Mouse (Mus musculus) heart, postnatal 0 days (tissue): ENCODE data around the gene Edem2. TPM values are rescaled to one million over a fixed set of nuclear protein-coding genes. Genes with fewer than 3 reads are reported as not detected.
"Not testable (repeated sequence)": the region's sequence is repeated elsewhere in the genome, so short reads cannot be mapped to it uniquely, and the experiment has no call there.

Experiments used
- ATAC-seq: fragments of 200-750 bp; cut with Nextera tagmentation; 2 replicates; pipeline ENCODE4 v1.8.0; 2017; ENCODE audit warnings: low read depth, moderate number of reproducible peaks, moderate library complexity; ENCODE audit not compliant: insufficient read depth
- DNase-seq: peaks from one replicate; pipeline ENCODE4 v3.0.0-alpha.2; 2016; ENCODE audit warnings: low spot score
- H3K27ac ChIP-seq: fragments of 300-500 bp; sonication (generic); 2 replicates; pipeline ENCODE4 v1.5.1; 2014; ENCODE audit warnings: low read depth, mild to moderate bottlenecking
- H3K27me3 ChIP-seq: fragments of 300-500 bp; sonication (generic); 2 replicates; pipeline ENCODE4 v1.6.1; 2014; ENCODE audit warnings: low read length, mixed read lengths; ENCODE audit not compliant: control insufficient read depth, insufficient read depth
- H3K36me3 ChIP-seq: fragments of 300-500 bp; sonication (generic); replicated peaks from 2 replicates; pipeline ENCODE4 v1.6.1; 2014; ENCODE audit warnings: low read length, mixed read lengths; ENCODE audit not compliant: control insufficient read depth, insufficient read depth
- H3K4me1 ChIP-seq: fragments of 300-500 bp; sonication (generic); 2 replicates; pipeline ENCODE4 v1.6.1; 2014; ENCODE audit warnings: antibody characterized with exemption; ENCODE audit not compliant: control insufficient read depth, insufficient read depth
- H3K4me2 ChIP-seq: fragments of 300-500 bp; sonication (generic); 2 replicates; pipeline ENCODE4 v1.6.1; 2014; ENCODE audit warnings: low read depth, mild to moderate bottlenecking, low read length, moderate library complexity
- H3K4me3 ChIP-seq: fragments of 300-500 bp; sonication (generic); 2 replicates; pipeline ENCODE4 v1.5.1; 2014; ENCODE audit warnings: low read depth, low read length
- H3K9ac ChIP-seq: fragments of 300-500 bp; sonication (generic); replicated peaks from 2 replicates; pipeline ENCODE4 v1.6.1; 2014; ENCODE audit warnings: low read depth, low read length, mixed read lengths
- H3K9me3 ChIP-seq: fragments of 300-500 bp; sonication (generic); replicated peaks from 2 replicates; pipeline ENCODE4 v1.6.1; 2016; ENCODE audit warnings: low read length; ENCODE audit not compliant: control insufficient read depth
- CTCF ChIP-seq: IDR thresholded peaks from 2 replicates; pipeline ENCODE4 v1.5.1; 2016; ENCODE audit warnings: antibody characterized with exemption, control low read depth, low read depth
- EP300 ChIP-seq: IDR thresholded peaks from 2 replicates; pipeline ENCODE4 v1.6.1; 2016; ENCODE audit warnings: antibody characterized with exemption, low read depth
- WGBS: fragments of 180-500 bp; shearing (Covaris S2); extraction: QIAGEN DNeasy Blood & Tissue Kit; methylation state at CpG from one replicate; pipeline ENCODE4 v1.1.7; 2014; 5-methylcytosine and 5-hydroxymethylcytosine counted together
- polyA plus RNA-seq: library from polyadenylated mRNA; unstranded; fragments of >200 nt; fragmentation: Nextera tagmentation; extraction: Ambion mirVana; gene quantifications from 2 replicates; pipeline ENCODE4 v1.2.1, GENCODE M21; 2015
- total RNA-seq: library from RNA; depleted of rRNA; stranded (reverse); fragments of >200 nt; gene quantifications from 2 replicates; pipeline ENCODE4 v1.2.3, GENCODE M21; 2014; ENCODE audit warnings: low replicate concordance

The Edem2 gene
- total and polyA plus RNA-seq, 2 experiments from 2014 or later, result 9.7 to 14.8 TPM

DNA sequence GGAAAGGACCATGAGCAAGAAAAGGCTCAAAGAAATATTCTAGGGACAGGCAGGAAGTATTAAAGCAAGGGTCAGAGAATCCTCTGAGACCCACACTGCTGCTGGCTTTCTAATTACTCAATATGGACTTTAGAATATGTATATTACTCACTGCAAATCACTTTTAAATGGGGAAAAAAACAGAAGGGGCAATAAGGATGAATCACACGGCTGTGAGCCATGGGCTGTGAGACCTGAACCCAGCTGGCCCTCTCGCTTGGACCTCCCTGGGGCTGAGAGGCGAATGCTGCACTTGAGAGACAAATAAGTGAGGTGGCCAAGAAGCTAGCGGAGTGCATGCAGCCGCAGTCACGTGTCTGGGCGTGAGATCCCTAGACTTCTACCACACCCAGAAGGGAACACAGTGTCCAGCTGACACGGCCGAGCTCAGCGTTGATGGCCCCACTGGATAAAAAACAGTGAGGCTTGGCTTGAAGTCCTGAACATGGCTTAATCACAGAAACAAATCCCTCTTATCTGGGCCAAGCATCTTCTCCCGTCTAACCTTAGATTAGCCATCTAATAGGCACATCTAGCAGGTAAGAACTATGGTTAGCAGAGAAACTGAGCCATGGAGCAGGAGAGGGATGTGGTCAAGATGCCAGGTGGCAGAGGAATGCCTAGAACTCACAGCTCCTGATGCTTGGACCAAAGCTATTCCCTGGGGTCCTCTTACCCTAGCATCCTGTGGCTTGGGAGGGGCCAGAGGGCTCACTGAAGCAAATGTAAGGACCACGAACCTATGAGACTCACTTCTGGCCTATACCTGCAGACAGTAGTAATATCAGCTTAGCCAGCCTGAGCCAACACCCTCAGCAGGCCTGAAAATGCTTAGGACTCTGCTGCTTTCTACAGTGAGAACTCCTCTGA is 11.9 kb downstream of the Edem2 start:
- Histone ChIP-seq H3K4me2 (no peak overlapping the region), H3K9ac (no peak overlapping the region), H3K9me3 (no peaks in the 10 kb centered on the region), H3K27ac (no peak overlapping the region), H3K4me3 (no peak overlapping the region), H3K27me3 (no peaks in the 10 kb centered on the region), H3K4me1 (no peaks in the 10 kb centered on the region), H3K36me3 (peaks cover 19% of the 10 kb centered on the region)
- no peak for TF ChIP-seq CTCF
- TF ChIP-seq EP300, result no peak
- ATAC-seq, result no peak
- DNase-seq, result no peak
- WGBS, result 79% methylated on average over 12 of the region's 12 CpGs

DNA sequence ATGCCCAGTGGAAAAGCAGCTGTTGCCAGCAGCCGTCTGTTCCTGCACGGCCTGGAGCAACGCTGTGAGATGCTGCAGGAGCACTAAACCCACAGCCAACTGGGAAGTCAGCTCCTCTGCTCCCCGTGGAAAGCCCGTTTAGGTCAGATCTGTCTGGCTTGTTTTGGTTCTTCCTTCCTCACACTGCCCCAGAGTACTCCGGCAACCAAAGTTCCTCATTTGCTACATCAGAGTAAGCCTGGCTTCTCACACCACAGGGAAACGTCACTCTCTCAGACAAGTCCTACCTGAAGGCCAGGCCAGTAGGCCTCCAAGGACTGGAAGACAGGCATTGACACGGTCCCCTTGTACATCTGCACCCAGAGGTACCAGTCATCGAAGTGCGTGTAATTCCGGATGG is 18.7 kb downstream of the Edem2 start:
- no peak overlapping the region for H3K27ac ChIP-seq
- peaks cover 41% of the 10 kb centered on the region for H3K36me3 ChIP-seq
- no peaks in the 10 kb centered on the region for H3K27me3 ChIP-seq
- H3K4me2 ChIP-seq, result no peak overlapping the region
- H3K4me3 ChIP-seq, result no peak overlapping the region
- no peaks in the 10 kb centered on the region for H3K9me3 ChIP-seq
- H3K9ac ChIP-seq, result no peak overlapping the region
- TF ChIP-seq CTCF, result no peak
- no peak for TF ChIP-seq EP300
- WGBS, result 90% methylated on average over 11 of the region's 11 CpGs
- ATAC-seq, result no peak
- no peak for DNase-seq
- H3K4me1 ChIP-seq, result peaks cover 3% of the 10 kb centered on the region; the same call in 1 of the 2 replicates

DNA sequence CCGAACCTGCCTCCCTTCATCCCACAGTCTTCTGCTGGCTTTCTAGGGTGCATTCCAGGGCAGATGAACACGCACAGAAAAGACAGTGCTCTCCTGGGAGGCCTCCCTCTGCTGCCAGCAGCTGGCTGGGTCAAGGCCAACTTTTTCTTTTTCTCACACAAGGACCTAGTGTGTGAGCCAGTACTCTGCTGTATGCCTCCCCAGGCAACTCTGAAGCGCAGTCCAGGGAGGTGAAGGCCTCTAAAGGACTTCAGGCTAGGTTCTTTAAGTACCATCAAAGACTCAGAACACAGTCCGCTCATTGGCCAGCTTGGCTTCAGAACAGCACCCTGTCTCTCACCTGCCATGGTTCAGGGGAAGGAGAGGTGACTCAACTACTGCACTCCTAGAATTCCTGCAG is 22.0 kb downstream of the Edem2 start:
- no peak overlapping the region for H3K4me2 ChIP-seq
- peaks cover 3% of the 10 kb centered on the region; the same call in 1 of the 2 replicates for H3K4me1 ChIP-seq
- H3K36me3 ChIP-seq, result peaks cover 44% of the 10 kb centered on the region
- ATAC-seq (no peak), DNase-seq (peak; percentile 11)
- H3K27me3 ChIP-seq, result no peaks in the 10 kb centered on the region
- 51% methylated on average over 4 of the region's 4 CpGs for WGBS
- H3K9me3 ChIP-seq, result no peaks in the 10 kb centered on the region
- H3K9ac ChIP-seq, result no peak overlapping the region
- no peak overlapping the region for H3K27ac ChIP-seq
- no peak overlapping the region for H3K4me3 ChIP-seq
- no peak for TF ChIP-seq CTCF
- no peak for TF ChIP-seq EP300

DNA sequence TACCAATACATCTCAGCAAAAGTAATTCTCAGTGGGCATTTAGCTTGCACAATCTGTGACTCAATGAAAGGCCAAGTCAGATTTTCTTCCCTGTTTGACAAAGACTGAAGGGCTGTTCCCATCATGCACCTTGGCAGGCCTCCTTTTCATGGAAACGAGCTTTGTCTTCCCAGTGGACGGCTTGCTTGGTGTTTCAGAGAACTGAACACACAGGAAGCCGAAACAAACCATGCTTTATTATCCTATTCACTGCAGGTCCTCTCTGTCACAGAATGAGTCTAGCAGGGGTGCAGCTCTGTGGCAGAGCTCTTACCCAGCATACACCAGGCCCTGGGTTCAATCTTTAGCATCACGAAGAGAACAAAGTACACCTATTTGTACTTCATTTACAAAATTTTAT is 25.6 kb downstream of the Edem2 start:
- Histone ChIP-seq H3K36me3 (peaks cover 26% of the 10 kb centered on the region), H3K9me3 (no peaks in the 10 kb centered on the region), H3K27me3 (no peaks in the 10 kb centered on the region), H3K27ac (no peak overlapping the region), H3K4me2 (no peak overlapping the region), H3K4me3 (no peak overlapping the region), H3K4me1 (peaks cover 3% of the 10 kb centered on the region; the same call in 1 of the 2 replicates), H3K9ac (no peak overlapping the region)
- 80% methylated on average over 4 of the region's 4 CpGs for WGBS
- no peak for ATAC-seq
- DNase-seq, result no peak
- TF ChIP-seq CTCF, result no peak
- no peak for TF ChIP-seq EP300

DNA sequence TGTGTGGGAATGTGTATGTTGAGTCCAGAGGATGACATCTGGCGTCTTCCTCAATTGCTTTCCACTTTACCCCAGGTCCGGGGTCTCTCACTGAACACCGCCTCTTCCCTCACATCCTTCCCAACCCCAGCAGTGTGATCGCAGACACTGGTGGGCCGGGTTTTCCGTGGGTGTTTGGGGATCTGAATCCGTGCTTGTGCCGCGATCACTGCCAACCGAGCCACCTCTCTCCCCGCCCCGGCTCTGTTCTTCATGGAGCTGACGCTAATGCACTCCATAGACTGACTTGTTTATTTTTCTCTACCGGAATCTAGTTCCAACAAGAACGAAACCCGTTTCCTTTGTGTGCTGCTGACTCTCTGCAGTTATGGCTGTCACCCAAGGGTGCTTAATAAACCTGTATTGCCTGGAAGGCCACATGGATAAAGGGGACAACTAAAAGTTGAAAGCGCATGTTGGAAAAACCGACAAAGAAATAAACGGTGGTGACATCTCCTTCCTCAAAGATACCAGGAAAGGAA is 27.8 kb downstream of the Edem2 start:
- ATAC-seq (no peak), DNase-seq (no peak)
- peaks cover 18% of the 10 kb centered on the region for H3K36me3 ChIP-seq

DNA sequence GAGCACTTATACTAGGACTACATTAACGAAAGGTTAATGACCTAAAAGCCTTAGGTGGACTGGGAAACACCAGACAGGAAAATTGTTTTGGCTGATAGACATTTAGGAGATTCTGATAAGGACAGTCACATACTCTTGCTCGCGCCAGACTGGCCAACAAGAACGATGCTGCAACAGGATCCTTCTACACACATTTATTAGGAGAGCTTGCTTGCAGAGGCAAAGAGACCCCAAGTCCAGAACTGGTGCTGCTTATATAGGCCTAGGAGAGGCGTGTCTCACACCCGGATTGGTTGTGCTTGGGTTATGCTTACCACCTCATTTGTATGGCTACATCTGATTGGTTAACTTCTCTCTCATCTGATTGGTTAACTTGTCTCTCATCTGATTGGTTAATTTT is 30.8 kb downstream of the Edem2 start:
- not testable (repeated sequence) for H3K4me1 ChIP-seq, H3K9ac ChIP-seq, H3K4me3 ChIP-seq, H3K4me2 ChIP-seq, ATAC-seq, DNase-seq, H3K9me3 ChIP-seq, H3K27me3 ChIP-seq, H3K27ac ChIP-seq
- peaks cover 15% of the 10 kb centered on the region for H3K36me3 ChIP-seq
- WGBS, result 86% methylated on average over 6 of the region's 6 CpGs

More for the DNA sequence above, 27.8 kb downstream of the Edem2 start:
- no peak for TF ChIP-seq EP300
- no peak for TF ChIP-seq CTCF
- H3K9ac ChIP-seq, result no peak overlapping the region
- no peak overlapping the region for H3K4me3 ChIP-seq
- H3K4me1 ChIP-seq, result no peaks in the 10 kb centered on the region
- H3K27me3 ChIP-seq, result no peaks in the 10 kb centered on the region
- WGBS, result 87% methylated on average over 19 of the region's 19 CpGs
- no peak overlapping the region for H3K27ac ChIP-seq
- no peaks in the 10 kb centered on the region for H3K9me3 ChIP-seq
- no peak overlapping the region for H3K4me2 ChIP-seq
